Mouse (Mus musculus): ENCODE measurements around the gene Gpr150. TPM values are rescaled to one million over a fixed set of nuclear protein-coding genes. Genes with fewer than 3 reads are reported as not detected.

The Gpr150 gene
- polyA plus RNA-seq, 1 experiment from 2014 or later: 0.11 TPM

DNA sequence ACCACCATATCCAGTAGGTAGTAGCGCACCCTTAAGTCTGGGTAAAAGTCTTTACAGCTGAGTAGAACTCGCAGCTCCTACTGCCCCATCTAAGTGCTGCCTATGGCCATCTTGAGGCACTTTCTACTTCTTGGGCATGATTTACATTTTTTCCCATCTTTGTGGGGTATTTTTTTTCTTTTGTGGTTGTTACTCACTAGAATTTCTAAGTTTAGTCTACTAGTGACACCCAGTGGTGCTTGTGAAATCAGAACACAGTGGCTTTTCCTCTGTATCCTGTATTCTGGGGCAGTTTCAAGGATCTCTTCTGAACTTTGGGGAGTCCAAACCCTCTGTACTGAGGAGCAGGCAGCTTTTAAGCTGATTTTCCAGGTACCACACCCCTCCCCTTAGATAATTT lies 35.0 kb downstream of the Gpr150 start:
- ATAC-seq (replicated peaks; ENCODE audit: low FRiP score, low TSS enrichment, low read depth) (no peak), DNase-seq (ENCODE audit: low spot score) (no peak)
- Histone ChIP-seq H3K9me3 (ENCODE audit: control insufficient read depth, low read length) (no peaks in the 10 kb centered on the region), H3K27me3 (replicated peaks; ENCODE audit: control insufficient read depth, insufficient read depth, low read length) (no peaks in the 10 kb centered on the region), H3K4me1 (replicated peaks; ENCODE audit: control insufficient read depth, insufficient read depth, low read length) (peaks cover 7% of the 10 kb centered on the region; the same call in 1 of the 2 replicates), H3K4me3 (ENCODE audit: low read depth, low read length) (no peak overlapping the region), H3K27ac (ENCODE audit: low read depth) (no peak overlapping the region), H3K36me3 (ENCODE audit: control insufficient read depth, insufficient read depth, low read length) (no peaks in the 10 kb centered on the region), H3K4me2 (ENCODE audit: low read length) (no peak overlapping the region), H3K9ac (ENCODE audit: low read length) (no peak overlapping the region)
- WGBS: 90% methylated on average over 2 of the region's 2 CpGs

DNA sequence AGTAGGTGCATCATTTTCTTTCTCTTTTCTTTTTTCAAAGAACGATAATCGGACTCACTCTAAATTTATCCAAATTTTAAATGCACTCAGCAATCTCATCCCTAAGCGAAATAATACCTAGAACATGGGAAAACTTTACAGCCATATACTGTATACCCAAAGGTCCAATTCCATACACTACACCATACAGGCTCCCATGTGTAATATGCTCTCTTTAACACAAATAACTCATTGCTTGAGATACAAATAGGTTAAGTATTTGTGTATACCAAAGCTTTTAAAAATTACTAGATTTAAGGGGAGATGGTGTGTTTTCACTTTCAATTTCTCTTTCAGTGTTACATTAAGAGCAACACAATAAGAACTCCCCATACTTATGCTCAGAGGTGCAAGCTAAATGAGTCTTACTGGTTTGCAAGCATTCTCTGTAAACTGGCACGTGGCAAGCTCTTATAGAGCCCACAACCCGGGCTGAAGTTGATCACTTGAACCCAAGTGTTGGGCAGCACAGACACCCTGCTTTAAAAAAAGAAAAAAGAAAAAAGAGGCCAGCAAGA lies 37.9 kb downstream of the Gpr150 start:
- peak overlapping the region; percentile 76 for H3K4me2 ChIP-seq (ENCODE audit: low read length)
- DNase-seq (ENCODE audit: low spot score): no peak
- H3K4me3 ChIP-seq (ENCODE audit: low read depth, low read length): peak overlapping the region; percentile 81
- peak; percentile 72 for ATAC-seq (replicated peaks; ENCODE audit: low FRiP score, low TSS enrichment, low read depth)
- H3K9me3 ChIP-seq (ENCODE audit: control insufficient read depth, low read length): no peaks in the 10 kb centered on the region
- peaks cover 7% of the 10 kb centered on the region; the same call in 1 of the 2 replicates for H3K4me1 ChIP-seq (replicated peaks; ENCODE audit: control insufficient read depth, insufficient read depth, low read length)
- WGBS: 45% methylated on average over 5 of the region's 5 CpGs
- no peaks in the 10 kb centered on the region for H3K27me3 ChIP-seq (replicated peaks; ENCODE audit: control insufficient read depth, insufficient read depth, low read length)
- peak overlapping the region; percentile 95; the same call in 1 of the 2 replicates for H3K27ac ChIP-seq (ENCODE audit: low read depth)
- H3K36me3 ChIP-seq (ENCODE audit: control insufficient read depth, insufficient read depth, low read length): no peaks in the 10 kb centered on the region
- H3K9ac ChIP-seq (ENCODE audit: low read length): peak overlapping the region; percentile 39; the same call in 1 of the 2 replicates

DNA sequence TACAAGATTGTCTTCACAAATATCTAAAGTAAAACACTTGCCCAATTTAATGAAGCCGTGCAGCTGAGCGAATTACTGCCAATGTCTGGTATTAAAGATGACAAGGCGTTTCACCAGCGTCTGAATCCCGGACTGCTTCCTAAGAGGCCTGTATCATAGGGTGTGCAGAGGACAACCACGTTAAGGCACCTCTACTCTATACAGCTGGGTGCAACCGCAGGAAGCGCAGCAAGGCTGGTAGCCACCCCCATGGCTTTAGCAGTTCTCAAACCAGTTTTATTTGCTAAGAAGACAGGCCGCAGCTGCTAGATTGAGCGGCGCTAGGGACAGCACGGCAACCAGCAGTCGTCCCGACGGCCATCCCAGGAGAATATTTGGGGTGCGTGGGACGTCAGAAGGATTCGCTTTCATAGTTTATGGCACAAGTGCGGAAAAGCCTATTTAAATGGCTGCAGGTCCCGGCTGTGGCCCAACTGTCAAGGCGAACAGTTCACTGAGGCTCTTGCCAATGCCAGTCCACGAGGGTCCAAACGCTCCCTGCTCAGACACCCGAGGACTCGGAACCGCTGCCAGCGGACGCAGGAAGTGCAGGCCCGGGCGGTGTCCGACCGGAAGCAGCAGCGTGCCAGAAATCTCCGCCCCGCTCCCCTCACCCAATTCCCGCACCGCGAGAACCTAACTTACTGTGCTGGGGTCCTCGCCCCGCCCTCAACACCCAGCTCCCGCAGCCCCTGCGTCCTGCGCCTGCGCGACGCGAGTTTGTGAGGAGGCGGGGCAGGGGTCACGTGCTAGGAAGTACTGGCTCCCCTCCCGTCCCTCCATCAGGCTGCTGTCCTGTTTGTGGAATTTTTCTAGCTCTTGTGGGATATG lies 38.6 kb downstream of the Gpr150 start, which contains the start of gene Rfesd:
Rfesd (minus strand) TSS at position 746 of the 870 bp plus-strand sequence.
- WGBS: 1% methylated on average over 50 of the region's 50 CpGs
- peak within 1 kb of the TSS; percentile 76 for H3K4me2 ChIP-seq (ENCODE audit: low read length)
- no peaks in the 10 kb centered on the region for H3K9me3 ChIP-seq (ENCODE audit: control insufficient read depth, low read length)
- peak; percentile 96 for DNase-seq (ENCODE audit: low spot score)
- H3K4me1 ChIP-seq (replicated peaks; ENCODE audit: control insufficient read depth, insufficient read depth, low read length): peaks cover 7% of the 10 kb centered on the region; the same call in 1 of the 2 replicates
- no peaks in the 10 kb centered on the region for H3K36me3 ChIP-seq (ENCODE audit: control insufficient read depth, insufficient read depth, low read length)
- H3K27me3 ChIP-seq (replicated peaks; ENCODE audit: control insufficient read depth, insufficient read depth, low read length): no peaks in the 10 kb centered on the region
- H3K9ac ChIP-seq (ENCODE audit: low read length): peak within 1 kb of the TSS; percentile 96
- H3K27ac ChIP-seq (ENCODE audit: low read depth): peak within 1 kb of the TSS; percentile 95
- peak; percentile 99 for ATAC-seq (replicated peaks; ENCODE audit: low FRiP score, low TSS enrichment, low read depth)
- peak within 1 kb of the TSS; percentile 81 for H3K4me3 ChIP-seq (ENCODE audit: low read depth, low read length)

DNA sequence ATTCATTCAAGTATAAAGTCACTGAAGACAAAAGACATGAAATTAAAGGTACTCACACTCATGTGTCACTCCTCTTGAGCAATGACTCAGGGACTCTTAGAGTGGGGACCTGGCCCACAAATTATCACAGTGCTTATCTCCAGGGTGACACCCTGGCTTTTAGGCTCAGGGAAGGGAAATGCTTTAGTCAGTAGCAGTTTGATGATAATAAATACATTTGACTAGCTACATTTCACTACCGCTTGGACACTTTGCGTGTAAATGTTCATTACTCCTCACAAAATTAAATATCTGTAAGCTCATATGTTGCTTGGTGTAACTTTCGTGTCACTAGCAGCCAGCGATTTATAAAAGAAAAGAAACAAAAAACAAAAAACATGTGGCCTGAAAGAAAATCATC lies 39.3 kb downstream of the Gpr150 start:
- Histone ChIP-seq H3K27ac (ENCODE audit: low read depth) (peak overlapping the region; percentile 95), H3K4me3 (ENCODE audit: low read depth, low read length) (peak overlapping the region; percentile 81), H3K9me3 (ENCODE audit: control insufficient read depth, low read length) (no peaks in the 10 kb centered on the region), H3K36me3 (ENCODE audit: control insufficient read depth, insufficient read depth, low read length) (no peaks in the 10 kb centered on the region), H3K4me2 (ENCODE audit: low read length) (peak overlapping the region; percentile 76), H3K4me1 (replicated peaks; ENCODE audit: control insufficient read depth, insufficient read depth, low read length) (peaks cover 7% of the 10 kb centered on the region; the same call in 1 of the 2 replicates), H3K9ac (ENCODE audit: low read length) (peak overlapping the region; percentile 96), H3K27me3 (replicated peaks; ENCODE audit: control insufficient read depth, insufficient read depth, low read length) (no peaks in the 10 kb centered on the region)
- 64% methylated on average over 4 of the region's 4 CpGs for WGBS
- no peak for DNase-seq (ENCODE audit: low spot score)
- ATAC-seq (replicated peaks; ENCODE audit: low FRiP score, low TSS enrichment, low read depth): no peak

DNA sequence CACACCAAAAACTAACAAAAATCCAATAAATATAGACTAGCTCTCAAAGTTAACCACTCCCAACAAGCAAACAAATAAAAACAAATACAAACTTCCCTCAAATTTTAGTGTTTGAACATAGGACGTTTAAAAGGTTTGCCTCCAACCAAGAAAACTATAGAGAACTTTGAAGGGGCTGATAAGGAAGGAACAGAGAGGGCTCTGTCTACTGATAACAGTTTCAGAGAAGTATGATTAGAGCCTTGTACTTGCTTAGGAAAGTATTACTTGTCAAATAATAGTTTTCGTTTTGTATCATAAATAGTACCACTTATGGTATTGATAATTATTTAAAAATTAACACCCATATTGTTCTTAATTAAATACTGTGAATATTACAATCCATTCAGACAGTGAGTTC lies 42.3 kb downstream of the Gpr150 start:
- no peak for DNase-seq (ENCODE audit: low spot score)
- no peak overlapping the region for H3K4me3 ChIP-seq (ENCODE audit: low read depth, low read length)
- H3K9me3 ChIP-seq (ENCODE audit: control insufficient read depth, low read length): no peaks in the 10 kb centered on the region
- ATAC-seq (replicated peaks; ENCODE audit: low FRiP score, low TSS enrichment, low read depth): no peak
- H3K9ac ChIP-seq (ENCODE audit: low read length): no peak overlapping the region
- no peaks in the 10 kb centered on the region for H3K36me3 ChIP-seq (ENCODE audit: control insufficient read depth, insufficient read depth, low read length)
- no peak overlapping the region for H3K27ac ChIP-seq (ENCODE audit: low read depth)
- H3K4me1 ChIP-seq (replicated peaks; ENCODE audit: control insufficient read depth, insufficient read depth, low read length): peaks cover 7% of the 10 kb centered on the region; the same call in 1 of the 2 replicates
- H3K4me2 ChIP-seq (ENCODE audit: low read length): no peak overlapping the region
- WGBS: 71% methylated on average over 2 of the region's 2 CpGs
- no peaks in the 10 kb centered on the region for H3K27me3 ChIP-seq (replicated peaks; ENCODE audit: control insufficient read depth, insufficient read depth, low read length)

Other genes with a start within 250 kb of the Gpr150 start
- gene Glrx, start 217.1 kb downstream of the Gpr150 start, polyA plus RNA-seq (2014; fragmentation: Nextera tagmentation; extraction: Ambion mirVana): 90.5 and 93.5 TPM in 2 replicates
- gene Rhobtb3, start 113.1 kb downstream of the Gpr150 start, polyA plus RNA-seq (2014; fragmentation: Nextera tagmentation; extraction: Ambion mirVana): 43.0 and 48.2 TPM in 2 replicates
- 0.34 and 0.35 TPM in 2 replicates for gene Spata9, start 89.8 kb downstream of the Gpr150 start, polyA plus RNA-seq (2014; fragmentation: Nextera tagmentation; extraction: Ambion mirVana)
- 15.3 and 16.0 TPM in 2 replicates for gene Rfesd, start 38.3 kb downstream of the Gpr150 start, polyA plus RNA-seq (2014; fragmentation: Nextera tagmentation; extraction: Ambion mirVana)
- 4.9 and 6.0 TPM in 2 replicates for gene Arsk, start 41.7 kb upstream of the Gpr150 start, polyA plus RNA-seq (2014; fragmentation: Nextera tagmentation; extraction: Ambion mirVana)
- 17.3 and 21.0 TPM in 2 replicates for gene Ttc37, start 41.7 kb upstream of the Gpr150 start, polyA plus RNA-seq (2014; fragmentation: Nextera tagmentation; extraction: Ambion mirVana)
- gene Fam81b, start 248.1 kb upstream of the Gpr150 start, polyA plus RNA-seq (2014; fragmentation: Nextera tagmentation; extraction: Ambion mirVana): not detected in 2 replicates

Measured in intestine, embryonic 14.5 days (tissue).